Comparison of ENCODE assay signal across 8 mouse cellular contexts in the genomic region with DNA sequence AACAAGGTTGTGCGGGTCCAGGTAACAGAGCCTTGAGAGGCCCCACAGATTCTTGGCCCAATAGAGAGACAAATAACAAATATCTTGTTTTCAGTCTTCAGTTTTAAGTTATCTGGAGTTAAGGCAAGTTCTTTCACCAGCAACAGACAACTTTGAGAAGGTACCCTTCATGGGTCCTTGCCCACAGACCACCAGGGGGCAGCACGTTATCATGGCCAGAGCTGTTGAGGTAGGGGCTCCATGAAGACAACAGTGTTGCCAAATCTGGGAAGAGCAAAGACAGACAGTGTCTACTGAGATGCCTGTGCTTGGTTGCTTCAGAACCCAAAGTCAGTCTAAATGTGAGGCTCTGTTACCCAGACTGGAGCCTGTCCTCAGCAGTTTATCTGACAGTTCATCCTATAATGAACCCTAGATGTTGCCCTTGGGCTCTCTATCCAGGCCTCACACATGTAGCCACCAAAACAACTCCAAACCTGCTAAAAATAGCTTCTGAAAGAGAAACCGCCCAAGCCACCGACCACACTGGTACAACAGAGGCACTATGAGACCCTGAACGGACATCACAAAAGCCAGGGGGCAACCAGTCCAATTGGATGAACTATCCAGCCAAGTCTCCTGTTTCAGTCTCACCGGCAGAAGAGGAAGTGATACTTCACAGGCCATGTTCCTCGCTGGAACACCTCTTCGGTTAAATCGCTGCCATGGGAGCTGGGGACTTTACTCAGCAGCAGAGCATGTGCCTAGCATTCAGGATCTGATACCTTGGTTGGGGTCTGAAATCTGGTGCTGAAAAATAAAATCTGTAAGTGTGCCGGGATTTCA. TPM values are rescaled to one million over a fixed set of nuclear protein-coding genes. Genes with fewer than 3 reads are reported as not detected.
DNase-seq lines count a peak whose midpoint lies in the region; ATAC-seq lines count a peak whose summit lies in the region.

No protein-coding gene starts in this region.

- peak; percentile 40 for DNase-seq in kidney, adult 18-20 months
- no peak for DNase-seq in kidney, adult 11 months
- DNase-seq in Muller cell, postnatal 12 days (ENCODE audit: inconsistent ontology term), result peak; percentile 27
- DNase-seq in kidney, adult 9 months, result peak; percentile 32
- DNase-seq in thymus, postnatal 25 days, result peak; percentile 60
- no peak for DNase-seq in frontal cortex, postnatal 25 days (ENCODE audit: low spot score in 2 of 2)

- peak; percentile 71 for ATAC-seq in common myeloid progenitor, adult 5-6 weeks (replicated peaks; ENCODE audit: low read depth, poor library complexity, severe bottlenecking)
- ATAC-seq in megakaryocyte-erythroid progenitor cell, adult 5-6 weeks (replicated peaks; ENCODE audit: low FRiP score, low TSS enrichment, poor library complexity, severe bottlenecking), result peak; percentile 72

RNA-seq across cellular contexts. Expression of a gene that starts 19.6 kb away (rescaled TPM):
- total RNA-seq in common myeloid progenitor, adult 5-6 weeks (2017), result not detected in 2 replicates
- total RNA-seq in megakaryocyte-erythroid progenitor cell, adult 5-6 weeks (2014; fragmentation: Nextera tagmentation), result not detected in 2 replicates
- not detected in 2 replicates for total RNA-seq in megakaryocyte-erythroid progenitor cell, adult 5-6 weeks (2017)

RNA-seq across cellular contexts. Expression of a gene that starts 32.5 kb away (rescaled TPM):
- total RNA-seq in common myeloid progenitor, adult 5-6 weeks (2017), result 5.6 and 5.8 TPM in 2 replicates
- total RNA-seq in megakaryocyte-erythroid progenitor cell, adult 5-6 weeks (2014; fragmentation: Nextera tagmentation), result 0.52 and 3.5 TPM in 2 replicates
- 1.7 and 1.8 TPM in 2 replicates for total RNA-seq in megakaryocyte-erythroid progenitor cell, adult 5-6 weeks (2017)

Comparison
In these comparisons a context has a peak if more than half of its experiments do, and no peak if none do; other contexts are left out.
1. DNase-seq: peak in kidney, adult 18-20 months (single experiment), Muller cell, postnatal 12 days (single experiment), kidney, adult 9 months (single experiment) and thymus, postnatal 25 days (single experiment); none in kidney, adult 11 months (single experiment) and frontal cortex, postnatal 25 days (0 of 2).